Mouse (Mus musculus) ES-E14 (cell line): Measurements from ENCODE around the gene Gm21560. TPM values are rescaled to one million over a fixed set of nuclear protein-coding genes. Genes with fewer than 3 reads are reported as not detected.
"Not testable (repeated sequence)": the region's sequence is repeated elsewhere in the genome, so short reads cannot be mapped to it uniquely, and the experiment has no call there.

ENCODE experiments used
- DNase-seq: peaks from one replicate; pipeline ENCODE4 v3.0.0-alpha.2; 2013; ENCODE audit warnings: low read depth, low spot score
- H3K27ac ChIP-seq: 2 replicates; pipeline ENCODE4 v1.5.1; 2012; ENCODE audit warnings: low read depth, mild to moderate bottlenecking, low read length, moderate library complexity, mixed read lengths; ENCODE audit not compliant: poor library complexity, insufficient read depth, severe bottlenecking
- H3K36me3 ChIP-seq: 2 replicates; pipeline ENCODE4 v1.6.1; 2012; ENCODE audit warnings: mild to moderate bottlenecking, low read length, moderate library complexity, mixed read lengths; ENCODE audit not compliant: control insufficient read depth, poor library complexity, insufficient read depth, severe bottlenecking
- H3K4me1 ChIP-seq, 2 experiments: fragments of 150-350 bp in 1 of 2; sonication (generic) in 1 of 2; 2 replicates each; pipeline ENCODE4 v1.6.1; 2012; ENCODE audit warnings: low read length in 2 of 2, mild to moderate bottlenecking in 1 of 2, mixed read lengths in 1 of 2; ENCODE audit not compliant: control insufficient read depth in 2 of 2, insufficient read depth in 2 of 2, poor library complexity in 1 of 2
- H3K4me3 ChIP-seq, 2 experiments: fragments of 150-350 bp in 1 of 2; sonication (generic) in 1 of 2; 2 replicates each; pipeline ENCODE4 v1.5.1; 2012; ENCODE audit warnings: low read length in 2 of 2, low read depth in 1 of 2, mild to moderate bottlenecking in 1 of 2, mixed read lengths in 1 of 2; ENCODE audit not compliant: insufficient read depth in 1 of 2, poor library complexity in 1 of 2, severe bottlenecking in 1 of 2
- H3K9ac ChIP-seq: 2 replicates; pipeline ENCODE4 v1.6.1; 2012; ENCODE audit warnings: low read depth, mild to moderate bottlenecking, low read length, mixed read lengths; ENCODE audit not compliant: poor library complexity, insufficient read depth, severe bottlenecking
- H3K9me3 ChIP-seq: fragments of 150-350 bp; sonication (generic); 2 replicates; pipeline ENCODE4 v1.6.1; 2012; ENCODE audit warnings: low read depth, mild to moderate bottlenecking, low read length; ENCODE audit not compliant: control insufficient read depth, insufficient read depth
- in situ Hi-C, 2 experiments: fragments of 600-800 bp; cut with MboI; formaldehyde crosslinking; loops; one replicate each; pipeline ENCODE4 v1.15.1; 2025; ENCODE audit warnings: low sequenced_read_pairs in 2 of 2, inconsistent platforms in 1 of 2; ENCODE audit not compliant: unreplicated experiment in 2 of 2
- total RNA-seq: library from RNA; depleted of rRNA; stranded (reverse); fragments of 300-350 nt; gene quantifications from 2 replicates; pipeline ENCODE4 v1.2.3, GENCODE M21; 2012; rRNA removed

Gm21560 gene
- total RNA-seq, result not detected in 2 replicates

DNA sequence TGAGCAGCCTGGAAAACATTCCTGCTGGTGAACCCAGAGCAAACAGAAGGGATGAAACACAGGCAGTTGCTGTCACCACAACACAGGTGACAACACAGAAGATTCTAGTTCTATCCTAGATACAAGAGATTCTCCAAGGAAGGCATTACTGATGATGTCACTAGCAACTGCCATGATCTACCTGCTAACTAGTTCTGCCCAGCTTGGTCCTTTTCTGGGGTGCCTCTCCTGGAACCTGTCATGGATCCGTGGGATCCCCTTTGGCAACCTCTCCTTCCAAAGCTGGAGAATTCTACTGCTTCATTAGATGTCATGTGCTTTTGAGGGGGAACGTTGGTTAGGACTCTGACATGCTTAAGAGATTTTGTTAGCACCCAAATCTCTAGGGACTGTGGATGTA, at the start of gene Gm21560:
Gm21560 (minus strand) TSS at position 101 of the 400 bp plus-strand sequence.
- H3K27ac ChIP-seq, H3K4me3 ChIP-seq, H3K4me1 ChIP-seq, H3K9ac ChIP-seq, in situ Hi-C loops, DNase-seq, H3K36me3 ChIP-seq, H3K9me3 ChIP-seq: not testable (repeated sequence)

DNA sequence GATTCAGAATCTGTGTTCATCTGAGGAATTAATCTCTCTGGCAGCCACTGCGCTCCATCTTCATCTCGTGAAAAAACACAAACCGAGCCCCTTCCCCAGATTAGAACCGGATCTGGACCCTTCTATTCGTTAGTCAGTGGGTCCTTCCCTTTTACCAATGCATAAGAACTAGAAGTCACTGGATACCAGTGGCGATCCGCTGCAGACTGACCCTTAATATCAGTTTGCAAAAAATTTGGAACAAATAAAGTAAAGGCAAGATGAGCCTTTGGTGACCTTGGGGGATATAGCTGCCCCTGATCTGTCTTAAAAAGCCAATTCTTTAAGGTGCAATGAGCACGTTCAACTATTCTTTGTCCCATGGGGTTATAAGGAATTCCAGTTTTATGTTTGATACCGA, 55.6 kb downstream of the Gm21560 start:
- in situ Hi-C loops, DNase-seq, H3K36me3 ChIP-seq, H3K27ac ChIP-seq, H3K4me1 ChIP-seq, H3K9ac ChIP-seq, H3K4me3 ChIP-seq, H3K9me3 ChIP-seq: not testable (repeated sequence)

DNA sequence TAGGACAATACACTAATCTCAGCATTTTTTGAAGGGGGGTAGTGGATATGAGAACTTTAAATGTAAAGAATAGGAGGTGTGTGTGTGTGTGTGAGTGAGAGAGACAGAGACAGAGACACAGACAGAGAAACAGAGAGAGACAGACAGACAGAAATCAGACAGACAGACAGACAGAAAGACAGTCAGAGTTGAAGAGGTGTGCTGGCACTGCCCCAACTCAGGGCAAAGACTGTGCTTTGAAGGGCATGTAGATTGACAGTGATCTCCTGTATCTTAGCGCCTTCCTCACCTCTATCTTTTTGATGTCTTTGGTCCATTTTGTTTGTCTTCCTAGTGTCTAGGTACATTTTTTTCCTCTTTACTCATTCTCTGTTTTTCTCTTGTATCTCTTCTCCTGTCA, 58.0 kb downstream of the Gm21560 start:
- H3K4me1 ChIP-seq, H3K9ac ChIP-seq, DNase-seq, H3K36me3 ChIP-seq, H3K27ac ChIP-seq, H3K4me3 ChIP-seq, in situ Hi-C loops, H3K9me3 ChIP-seq: not testable (repeated sequence)

Other genes with a start within 250 kb of the Gm21560 start
- 0.95 and 0.98 TPM in 2 replicates for gene Gm3453, start 240.2 kb downstream of the Gm21560 start, total RNA-seq
- gene Gm6337, start 161.0 kb downstream of the Gm21560 start, total RNA-seq, result 0.32 TPM in 1 of 2 replicates, not detected in the other
- 1.3 and 1.7 TPM in 2 replicates for gene Gm8206, start 125.3 kb downstream of the Gm21560 start, total RNA-seq
- gene Gm3468, start 110.6 kb downstream of the Gm21560 start, total RNA-seq, result 0.09 TPM in 1 of 2 replicates, not detected in the other
- not detected in 2 replicates for gene Gm3476, start 93.5 kb downstream of the Gm21560 start, total RNA-seq
- gene Gm3411, start 68.0 kb upstream of the Gm21560 start, total RNA-seq, result 5.8 and 7.3 TPM in 2 replicates
- gene Gm21103, start 85.6 kb upstream of the Gm21560 start, total RNA-seq, result 0.13 and 0.21 TPM in 2 replicates
- gene Gm3618, start 124.4 kb upstream of the Gm21560 start, total RNA-seq, result not detected in 2 replicates
- not detected in 2 replicates for gene Gm16440, start 171.0 kb upstream of the Gm21560 start, total RNA-seq
- gene Gm3591, start 193.2 kb upstream of the Gm21560 start, total RNA-seq, result 11.5 and 17.2 TPM in 2 replicates
- not detected in 2 replicates for gene Gm3594, start 225.3 kb upstream of the Gm21560 start, total RNA-seq